In the genomic region with DNA sequence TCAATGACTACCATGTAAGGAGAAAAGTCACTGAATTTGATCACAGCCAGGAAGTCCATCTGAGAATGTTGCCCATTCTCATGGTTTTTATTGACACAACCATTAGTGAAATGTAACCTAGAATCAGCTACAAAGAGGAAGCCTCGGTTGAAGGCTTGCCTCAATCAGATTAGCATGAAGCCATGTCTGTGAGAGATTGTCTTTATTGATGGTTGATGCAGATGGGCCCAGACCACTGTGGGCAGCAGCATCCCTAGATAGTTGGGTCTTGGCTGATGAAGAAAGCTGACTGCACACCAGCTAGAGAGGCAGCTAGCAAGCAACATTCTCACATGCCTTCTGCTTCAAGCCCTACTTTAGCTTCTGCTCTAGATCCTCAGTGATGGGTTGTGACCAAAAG, we compare ENCODE assay signal across 25 mouse cellular contexts.
"Had no signal": no experiment of that assay in that cellular context is flagged by ENCODE, and none has a peak within 500 bp of the region (broad histone marks: within the 10 kb centered on the region; RNA-seq: fewer than 3 reads in every experiment).

No protein-coding gene starts in this region.

- H3K4me3 ChIP-seq: heart, adult 2 months; heart, embryonic 13.5 days; heart, embryonic 15.5 days; hindbrain, embryonic 13.5 days; hindbrain, embryonic 15.5 days; kidney, embryonic 15.5 days; limb, embryonic 10.5 days; limb, embryonic 12.5 days; liver, embryonic 13.5 days had no signal

- H3K9me3 ChIP-seq: heart, embryonic 13.5 days; heart, embryonic 15.5 days; hindbrain, embryonic 13.5 days; hindbrain, embryonic 15.5 days; kidney, embryonic 15.5 days; limb, embryonic 10.5 days; limb, embryonic 12.5 days; liver, embryonic 13.5 days had no signal

- H3K4me1 ChIP-seq: hindbrain, embryonic 13.5 days; hindbrain, embryonic 15.5 days; limb, embryonic 10.5 days; limb, embryonic 12.5 days had no signal

- ATAC-seq: intestine, embryonic 16.5 days had no signal

- H3K27ac ChIP-seq: heart, adult 2 months; heart, embryonic 13.5 days; hindbrain, embryonic 13.5 days; hindbrain, embryonic 15.5 days; kidney, embryonic 15.5 days; kidney, postnatal 0 days; limb, embryonic 10.5 days; limb, embryonic 12.5 days; liver, embryonic 13.5 days had no signal

- H3K36me3 ChIP-seq: heart, embryonic 13.5 days; heart, embryonic 15.5 days; hindbrain, embryonic 13.5 days; hindbrain, embryonic 15.5 days; kidney, embryonic 15.5 days; limb, embryonic 10.5 days; limb, embryonic 12.5 days; liver, embryonic 13.5 days had no signal

- H3K9ac ChIP-seq: heart, embryonic 13.5 days; heart, embryonic 15.5 days; hindbrain, embryonic 13.5 days; hindbrain, embryonic 15.5 days; kidney, embryonic 15.5 days; limb, embryonic 12.5 days; liver, embryonic 13.5 days had no signal

- H3K4me2 ChIP-seq: heart, embryonic 11.5 days; heart, embryonic 13.5 days; heart, embryonic 15.5 days; hindbrain, embryonic 13.5 days; hindbrain, embryonic 15.5 days; kidney, embryonic 15.5 days; limb, embryonic 12.5 days; liver, embryonic 11.5 days; liver, embryonic 13.5 days had no signal

- H3K27me3 ChIP-seq: heart, embryonic 13.5 days; heart, embryonic 15.5 days; hindbrain, embryonic 13.5 days; hindbrain, embryonic 15.5 days; kidney, embryonic 15.5 days; limb, embryonic 12.5 days; liver, embryonic 13.5 days had no signal

- DNase-seq: gastrocnemius, postnatal 14 days; gastrocnemius, postnatal 36 days; heart, adult 11 months; heart, adult 2 months; heart, postnatal 14 days; heart, postnatal 36 days; kidney, adult 11 months; kidney, adult 2 months; kidney, adult 9 months; kidney, postnatal 14 days; kidney, postnatal 36 days; layer of hippocampus, adult 9-11 months; layer of hippocampus, postnatal 36 days; liver, embryonic 13.5 days had no signal
